9 mouse cellular contexts compared by ENCODE assay signal in the genomic region with DNA sequence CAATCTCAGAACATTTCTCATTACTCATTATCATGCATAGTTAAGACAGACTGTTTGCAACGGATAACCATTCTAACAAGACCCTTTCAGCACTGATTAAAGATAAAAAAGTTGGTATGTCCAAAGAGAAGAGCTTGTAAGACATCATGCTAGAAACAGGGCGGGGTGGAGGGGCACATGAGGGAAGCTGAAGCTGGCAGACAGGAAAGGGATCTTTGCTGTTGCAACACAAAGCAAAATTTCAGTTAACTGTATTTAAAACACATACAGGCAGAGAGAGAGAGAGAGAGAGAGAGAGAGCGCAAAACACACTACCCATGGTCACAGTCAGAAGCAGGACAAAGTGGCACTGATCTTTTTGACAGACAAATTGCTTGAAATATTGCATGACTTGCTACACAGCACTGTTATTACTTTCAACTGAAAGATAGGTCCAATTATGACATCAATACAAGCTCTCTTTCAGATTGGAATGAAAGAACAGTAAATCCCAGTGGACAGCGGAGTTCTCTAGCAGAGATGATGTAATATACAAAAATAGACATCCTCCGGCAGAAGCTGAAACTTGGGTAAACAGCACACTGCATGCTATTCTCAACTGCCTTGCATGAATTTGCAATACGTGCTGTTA.
DNase-seq lines count a peak whose midpoint lies in the region; ATAC-seq and TF ChIP-seq lines count a peak whose summit lies in the region.
"Had no signal": no experiment of that assay in that cellular context is flagged by ENCODE, and none has a peak within 500 bp of the region (broad histone marks: within the 10 kb centered on the region; RNA-seq: fewer than 3 reads in every experiment).

No protein-coding gene starts in this region.

- peak overlapping the region; percentile 33 for H3K9ac ChIP-seq in forebrain, postnatal 0 days
- no peak overlapping the region for H3K9ac ChIP-seq in liver, adult 2 months (ENCODE audit: low read depth, low read length)

- TF ChIP-seq CTCF in forebrain, postnatal 0 days (IDR thresholded peaks at IDR 0.05; ENCODE audit: low read depth): no peak
- TF ChIP-seq CTCF in liver, adult 2 months (IDR thresholded peaks at IDR 0.05; ENCODE audit: low read depth, low read length): no peak

- peak; percentile 90 for ATAC-seq in frontal cortex, adult (ENCODE audit: low TSS enrichment)
- ATAC-seq in forebrain, postnatal 0 days: peak; percentile 94
- 0 out of 2 replicates have a peak, but pooled peaks have one; percentile 19 for ATAC-seq in neutrophil, adult 5-6 weeks (ENCODE audit: extremely low read depth, insufficient number of reproducible peaks, low FRiP score, poor library complexity, severe bottlenecking)

- DNase-seq in frontal cortex, postnatal 25 days (ENCODE audit: low spot score in 2 of 2): no peak
- DNase-seq in MN1 (ENCODE audit: low spot score): peak; percentile 87
- peak; percentile 77 for DNase-seq in forebrain, postnatal 0 days
- DNase-seq in liver, adult 2 months (ENCODE audit: extremely low read depth, low read depth, low spot score): peak; percentile 73
- DNase-seq in left cerebral cortex, postnatal 10 days (ENCODE audit: extremely low spot score in 1 of 2, low spot score in 2 of 2): no peak
- DNase-seq in gastrocnemius, postnatal 4 days (ENCODE audit: low spot score in 2 of 2): no peak

- WGBS in forebrain, postnatal 0 days: 24% methylated on average over 6 of the region's 6 CpGs
- WGBS in liver, adult 2 months: 37% methylated on average over 6 of the region's 6 CpGs

- H3K27ac ChIP-seq in forebrain, postnatal 0 days (ENCODE audit: low read depth, low read length): peak overlapping the region; percentile 75
- no peak overlapping the region for H3K27ac ChIP-seq in liver, adult 2 months (replicated peaks; ENCODE audit: insufficient read depth, low read depth, low read length)

- no peaks in the 10 kb centered on the region; the same call in 1 of the 2 replicates for H3K79me2 ChIP-seq in liver, adult 2 months (ENCODE audit: control insufficient read depth, insufficient read depth, low read length)

- H3K4me2 ChIP-seq in forebrain, postnatal 0 days (ENCODE audit: low read depth): peak overlapping the region; percentile 39

- no peak for TF ChIP-seq POLR2A in liver, adult 2 months (IDR thresholded peaks at IDR 0.05; ENCODE audit: extremely low read depth, insufficient read depth, low read length)

- H3K36me3 ChIP-seq in forebrain, postnatal 0 days (ENCODE audit: insufficient read depth): no peaks in the 10 kb centered on the region
- no peaks in the 10 kb centered on the region for H3K36me3 ChIP-seq in liver, adult 2 months (ENCODE audit: control insufficient read depth, insufficient read depth, low read length)

- no peaks in the 10 kb centered on the region for H3K27me3 ChIP-seq in forebrain, postnatal 0 days (ENCODE audit: insufficient read depth, low read length)
- H3K27me3 ChIP-seq in liver, adult 2 months (ENCODE audit: control insufficient read depth, insufficient read depth, low read length): no peaks in the 10 kb centered on the region

- H3K9me3 ChIP-seq in forebrain, postnatal 0 days (ENCODE audit: low read length): no peaks in the 10 kb centered on the region
- H3K9me3 ChIP-seq: G1E had no signal

- intact Hi-C loops in left cerebral cortex, postnatal 10 days (cut with DNase I): no loop called here

- H3K4me1 ChIP-seq in forebrain, postnatal 0 days (ENCODE audit: insufficient read depth): peaks cover 12% of the 10 kb centered on the region; the same call in 1 of the 2 replicates
- H3K4me1 ChIP-seq in liver, adult 2 months (ENCODE audit: control insufficient read depth, insufficient read depth, low read length): peaks cover 27% of the 10 kb centered on the region

- peak overlapping the region; percentile 6 for H3K4me3 ChIP-seq in forebrain, postnatal 0 days (ENCODE audit: low read depth, low read length)
- H3K4me3 ChIP-seq in liver, adult 2 months (ENCODE audit: insufficient read depth, low read depth, low read length): no peak overlapping the region

Comparison
In these comparisons a context has a peak if more than half of its experiments do, and no peak if none do; other contexts are left out.
1. ATAC-seq: peak in every context shown above with its lines; median percentile 94 in forebrain, postnatal 0 days; 90 in frontal cortex, adult; 19 in neutrophil, adult 5-6 weeks.
2. DNase-seq: peak in MN1 (single experiment), forebrain, postnatal 0 days (single experiment) and liver, adult 2 months (single experiment); none in frontal cortex, postnatal 25 days (0 of 2), left cerebral cortex, postnatal 10 days (0 of 2) and gastrocnemius, postnatal 4 days (0 of 2).